Comparison of ENCODE assay signal across 11 mouse cellular contexts in genomic region chr7:109523741-109524441, GRCm38 (mm10). TPM values are rescaled to one million over a fixed set of nuclear protein-coding genes. Genes with fewer than 3 reads are reported as not detected.
DNase-seq lines count a peak whose midpoint lies in the region; ATAC-seq and TF ChIP-seq lines count a peak whose summit lies in the region.
"Had no signal": no experiment of that assay in that cellular context is flagged by ENCODE, and none has a peak within 500 bp of the region (broad histone marks: within the 10 kb centered on the region; RNA-seq: fewer than 3 reads in every experiment).

No protein-coding gene starts in this region.

- peaks cover 0 to 7% of the 10 kb centered on the region in 2 experiments; a peak in 1 of 4 replicates for H3K4me1 ChIP-seq in MEL (ENCODE audit: control insufficient read depth in 1 of 2, insufficient read depth in 2 of 2, low read length in 2 of 2)
- peaks cover 24% of the 10 kb centered on the region for H3K4me1 ChIP-seq in limb, embryonic 13.5 days
- H3K4me1 ChIP-seq in kidney, adult 2 months (ENCODE audit: control insufficient read depth, insufficient read depth, low read length) = peaks cover 18% of the 10 kb centered on the region; the same call in 1 of the 2 replicates

- TF ChIP-seq RAD21 in MEL (IDR thresholded peaks at IDR 0.05; ENCODE audit: low read depth, low read length) = no peak

- TF ChIP-seq POLR2A in MEL (IDR thresholded peaks at IDR 0.05; ENCODE audit: control insufficient read depth in 1 of 2, insufficient read depth in 1 of 2, low read depth in 1 of 2, low read length in 2 of 2, poor library complexity in 1 of 2) = peak in 1 of 2 experiments; percentile 65; a peak in 2 of 4 replicates
- no peak for TF ChIP-seq POLR2A in kidney, adult 2 months (IDR thresholded peaks at IDR 0.05; ENCODE audit: low read depth, low read length)

- peak overlapping the region; percentile 4; the same call in 1 of the 2 replicates for H3K27ac ChIP-seq in MEL (ENCODE audit: control insufficient read depth, low read depth, low read length)
- no peak overlapping the region; the same call in 1 of the 2 replicates for H3K27ac ChIP-seq in limb, embryonic 13.5 days
- no peak overlapping the region for H3K27ac ChIP-seq in kidney, adult 2 months (ENCODE audit: insufficient read depth, low read depth, low read length)

- no peak for TF ChIP-seq EP300 in MEL (IDR thresholded peaks at IDR 0.05; ENCODE audit: low read depth in 1 of 2, low read length in 2 of 2)

- intact Hi-C loops in left cerebral cortex, postnatal 4 days (cut with DNase I) = loop anchor here (10.0 kb wide), 1 partner anchor 201 kb away; the partner anchor contains the start of gene BC051019

- H3K36me3 ChIP-seq in MEL (ENCODE audit: control insufficient read depth in 1 of 2, insufficient read depth in 2 of 2, low read length in 2 of 2) = peaks cover 19 to 20% of the 10 kb centered on the region in 2 experiments
- peaks cover 80% of the 10 kb centered on the region for H3K36me3 ChIP-seq in limb, embryonic 13.5 days
- peaks cover 3% of the 10 kb centered on the region; the same call in 1 of the 2 replicates for H3K36me3 ChIP-seq in kidney, adult 2 months (ENCODE audit: control insufficient read depth, insufficient read depth, low read length)

- H3K4me3 ChIP-seq in MEL (ENCODE audit: control insufficient read depth in 1 of 2, insufficient read depth in 1 of 2, low read depth in 2 of 2, low read length in 2 of 2) = no peak overlapping the region
- no peak overlapping the region for H3K4me3 ChIP-seq in limb, embryonic 13.5 days
- no peak overlapping the region for H3K4me3 ChIP-seq in kidney, adult 2 months (ENCODE audit: insufficient read depth, low read depth, low read length)

- no peak overlapping the region for H3K9ac ChIP-seq in MEL (ENCODE audit: control insufficient read depth, low read depth, low read length, poor library complexity, severe bottlenecking)
- H3K9ac ChIP-seq in limb, embryonic 13.5 days = 0 out of 2 replicates have a peak overlapping the region, but pooled peaks have one; percentile 8

- H3K79me2 ChIP-seq in MEL (ENCODE audit: control insufficient read depth, insufficient read depth, low read length, poor library complexity) = peaks cover 33% of the 10 kb centered on the region

- TF ChIP-seq CTCF in MEL (IDR thresholded peaks at IDR 0.05 in 2 of 3, conservative IDR thresholded peaks at IDR 0.05 in 1 of 3; ENCODE audit: control insufficient read depth in 1 of 3, insufficient read depth in 1 of 3, low read depth in 2 of 3, low read length in 3 of 3, poor library complexity in 1 of 3, severe bottlenecking in 1 of 3) = no peak
- no peak for TF ChIP-seq CTCF in kidney, adult 2 months (conservative IDR thresholded peaks at IDR 0.05; ENCODE audit: insufficient read depth, insufficient read length, low read depth, low read length)

- ATAC-seq in cerebellum, adult (ENCODE audit: insufficient number of reproducible peaks, low FRiP score, low TSS enrichment) = no peak
- ATAC-seq in limb, embryonic 13.5 days (ENCODE audit: low FRiP score, low read depth) = no peak

- no peak overlapping the region for H3K4me2 ChIP-seq in limb, embryonic 13.5 days (replicated peaks)

- no peaks in the 10 kb centered on the region for H3K27me3 ChIP-seq in MEL (ENCODE audit: control insufficient read depth in 1 of 2, insufficient read depth in 2 of 2, low read length in 2 of 2)
- H3K27me3 ChIP-seq in limb, embryonic 13.5 days = no peaks in the 10 kb centered on the region
- no peaks in the 10 kb centered on the region for H3K27me3 ChIP-seq in kidney, adult 2 months (replicated peaks; ENCODE audit: control insufficient read depth, insufficient read depth, low read length)

- 56% methylated on average over 6 of the region's 6 CpGs for WGBS in limb, embryonic 13.5 days
- 76% methylated on average over 6 of the region's 6 CpGs for WGBS in kidney, adult 2 months

- DNase-seq in cerebellum, postnatal 10 days = peak; percentile 57 to 66
- DNase-seq in left cerebral cortex, postnatal 4 days = peak; percentile 32
- DNase-seq in left cerebral cortex, adult 18-20 months (ENCODE audit: low spot score in 2 of 2) = no peak
- DNase-seq in MEL (ENCODE audit: low read depth, low spot score) = peak; percentile 73
- no peak for DNase-seq in kidney, adult 2 months
- no peak for DNase-seq in ovary, adult 18-20 months (ENCODE audit: low spot score)
- DNase-seq: adrenal gland, postnatal 25 days; heart, postnatal 10 days; layer of hippocampus, postnatal 36 days had no signal

- H3K9me3 ChIP-seq in MEL (replicated peaks; ENCODE audit: insufficient read depth, low read length) = no peaks in the 10 kb centered on the region
- no peaks in the 10 kb centered on the region for H3K9me3 ChIP-seq in limb, embryonic 13.5 days

TF ChIP-seq in MEL, 35 proteins besides CTCF, POLR2A, EP300 and RAD21:
- TF ChIP-seq MYC (IDR thresholded peaks at IDR 0.05; ENCODE audit: low read depth, low read length) (no peak), JUND (IDR thresholded peaks at IDR 0.05; ENCODE audit: low read depth, low read length) (0 out of 2 replicates have a peak, but pooled peaks have one; percentile 10), USF1 (IDR thresholded peaks at IDR 0.05; ENCODE audit: low read depth, low read length) (no peak), TCF12 (IDR thresholded peaks at IDR 0.05; ENCODE audit: low read depth, low read length) (no peak), ZNF384 (IDR thresholded peaks at IDR 0.05; ENCODE audit: low read depth, low read length) (0 out of 2 replicates have a peak, but pooled peaks have one; percentile 10), MAZ (IDR thresholded peaks at IDR 0.05; ENCODE audit: low read depth, low read length) (no peak), ZC3H11A (IDR thresholded peaks at IDR 0.05; ENCODE audit: low read depth, low read length) (no peak), TBP (IDR thresholded peaks at IDR 0.05; ENCODE audit: low read depth, low read length) (no peak), HCFC1 (IDR thresholded peaks at IDR 0.05; ENCODE audit: low read depth, low read length) (no peak), CHD1 (IDR thresholded peaks at IDR 0.05; ENCODE audit: low read depth, low read length) (no peak), MXI1 (IDR thresholded peaks at IDR 0.05; ENCODE audit: low read depth, low read length) (no peak), USF2 (IDR thresholded peaks at IDR 0.05; ENCODE audit: borderline replicate concordance in 1 of 2, insufficient read depth in 1 of 2, low read depth in 1 of 2, low read length in 2 of 2) (no peak), RCOR1 (IDR thresholded peaks at IDR 0.05; ENCODE audit: low read depth, low read length) (no peak), NELFE (IDR thresholded peaks at IDR 0.05; ENCODE audit: low read depth, low read length) (peak; percentile 30), NRF1 (IDR thresholded peaks at IDR 0.05; ENCODE audit: insufficient read depth, low read depth, low read length, poor library complexity, severe bottlenecking) (no peak), GABPA (IDR thresholded peaks at IDR 0.05; ENCODE audit: low read depth, low read length) (no peak), MEF2A (IDR thresholded peaks at IDR 0.05; ENCODE audit: extremely low read depth, insufficient replicate concordance, low read depth, low read length, poor library complexity, severe bottlenecking) (no peak), POLR2AphosphoS2 (IDR thresholded peaks at IDR 0.05; ENCODE audit: low read length) (peak; percentile 97), BHLHE40 (IDR thresholded peaks at IDR 0.05; ENCODE audit: borderline replicate concordance, low read depth, low read length) (no peak), MYB (IDR thresholded peaks at IDR 0.05; ENCODE audit: low read depth, low read length) (no peak; the same call in 1 of the 2 replicates)

RNA-seq across cellular contexts. Expression of gene Rpl27a, which starts 4.9 kb away (rescaled TPM):
- total RNA-seq in left cerebral cortex, postnatal 4 days (2021) = 100 to 1,000 TPM; 159 TPM
- 100 to 1,000 TPM; 147 to 150 TPM for total RNA-seq in left cerebral cortex, adult 18-20 months (2021)
- 1,139 and 1,252 TPM in 2 replicates for total RNA-seq in MEL (2012; rRNA removed)
- polyA plus RNA-seq in MEL (2012; ENCODE audit: insufficient read depth in 1 of 2, insufficient read length in 2 of 2, low read depth in 1 of 2, low replicate concordance in 2 of 2, missing spikeins in 1 of 2) = 100 to 1,000 TPM in 1 of 2 experiments, not detected in 1; 221 TPM
- polyA plus RNA-seq in limb, embryonic 13.5 days (2015; fragmentation: Nextera tagmentation; extraction: Ambion mirVana) = 141 and 145 TPM in 2 replicates
- 278 and 374 TPM in 2 replicates for polyA plus RNA-seq in kidney, adult 2 months (2012; rRNA removed)

RNA-seq across cellular contexts. Expression of gene Trim66, which starts 16.0 kb away (rescaled TPM):
- 1 to 10 TPM; 3.1 TPM for total RNA-seq in left cerebral cortex, postnatal 4 days (2021)
- total RNA-seq in left cerebral cortex, adult 18-20 months (2021) = 10 to 100 TPM; 21.5 TPM
- total RNA-seq in MEL (2012; rRNA removed) = not detected in 2 replicates
- polyA plus RNA-seq in MEL (2012; ENCODE audit: insufficient read depth in 1 of 2, insufficient read length in 2 of 2, low read depth in 1 of 2, low replicate concordance in 2 of 2, missing spikeins in 1 of 2) = under 1 TPM in 1 of 2 experiments, not detected in 1; 0.01 TPM
- polyA plus RNA-seq in limb, embryonic 13.5 days (2015; fragmentation: Nextera tagmentation; extraction: Ambion mirVana) = 0.04 and 0.05 TPM in 2 replicates
- 0.03 and 0.04 TPM in 2 replicates for polyA plus RNA-seq in kidney, adult 2 months (2012; rRNA removed)

Comparison
In these comparisons a context has a peak if more than half of its experiments do, and no peak if none do; other contexts are left out.
1. DNase-seq: peak in cerebellum, postnatal 10 days (2 of 2), left cerebral cortex, postnatal 4 days (single experiment) and MEL (single experiment); none in left cerebral cortex, adult 18-20 months (0 of 2), kidney, adult 2 months (single experiment) and ovary, adult 18-20 months (single experiment).
2. RNA of gene Trim66, which starts 16.0 kb away (total RNA-seq): 21.5 TPM in left cerebral cortex, adult 18-20 months; 3.1 TPM in left cerebral cortex, postnatal 4 days and not detected in MEL; every median in the first group is over 4 times any median in the second.